Mouse (Mus musculus): ENCODE measurements around the gene Olfr1247. TPM values are rescaled to one million over a fixed set of nuclear protein-coding genes. Genes with fewer than 3 reads are reported as not detected.
"Not testable (repeated sequence)": the region's sequence is repeated elsewhere in the genome, so short reads cannot be mapped to it uniquely, and the experiment has no call there.

Olfr1247 gene
- not detected for total RNA-seq (2021)

DNA sequence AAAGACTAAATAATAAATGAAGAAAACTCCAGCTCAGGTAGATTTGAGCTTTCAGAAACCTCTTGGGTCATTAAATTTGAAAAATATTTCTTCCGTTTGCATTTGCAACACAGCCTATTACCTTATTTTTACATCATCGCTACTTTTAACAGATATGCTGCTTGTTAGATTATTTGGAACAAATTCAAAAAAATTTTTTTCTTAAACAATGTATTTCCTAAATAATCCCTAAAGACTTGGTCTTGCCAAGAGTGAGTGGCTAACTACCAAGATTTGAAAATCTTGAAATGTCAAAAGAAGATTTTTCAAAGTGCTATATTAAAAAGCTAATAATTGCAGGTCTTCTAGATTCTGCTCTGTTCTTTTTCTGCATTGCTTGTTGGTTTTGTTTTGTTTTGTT lies at the start of gene Olfr1247:
TSS of gene Olfr1247 (minus strand) at position 101 of the 400 bp plus-strand sequence.
- DNase-seq (ENCODE audit: low spot score), result no peak
- intact Hi-C loops (cut with DNase I), result no loop called here

DNA sequence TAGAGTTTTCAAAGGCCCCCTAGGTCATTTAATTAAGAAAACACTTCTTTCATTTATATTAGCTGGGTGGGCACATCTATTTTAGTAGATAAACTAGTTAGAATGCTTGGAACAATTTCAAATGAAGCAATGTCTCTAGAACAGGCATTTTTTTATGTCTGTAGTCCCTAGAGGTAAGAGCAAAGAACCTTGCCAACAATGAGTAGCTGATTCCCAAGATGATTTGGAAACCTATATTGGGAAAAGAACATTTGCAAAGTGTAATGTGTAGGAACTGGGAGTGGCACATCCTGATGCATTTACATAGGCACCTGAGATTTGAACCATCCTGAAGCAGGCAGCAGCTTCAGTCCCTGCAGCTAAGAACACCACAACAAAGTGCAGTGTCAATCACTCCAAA lies 47.4 kb upstream of the Olfr1247 start, which contains the start of gene Olfr1250:
TSS of gene Olfr1250 (minus strand) at position 101 of the 400 bp plus-strand sequence.
- intact Hi-C loops (cut with DNase I), result no loop called here

DNA sequence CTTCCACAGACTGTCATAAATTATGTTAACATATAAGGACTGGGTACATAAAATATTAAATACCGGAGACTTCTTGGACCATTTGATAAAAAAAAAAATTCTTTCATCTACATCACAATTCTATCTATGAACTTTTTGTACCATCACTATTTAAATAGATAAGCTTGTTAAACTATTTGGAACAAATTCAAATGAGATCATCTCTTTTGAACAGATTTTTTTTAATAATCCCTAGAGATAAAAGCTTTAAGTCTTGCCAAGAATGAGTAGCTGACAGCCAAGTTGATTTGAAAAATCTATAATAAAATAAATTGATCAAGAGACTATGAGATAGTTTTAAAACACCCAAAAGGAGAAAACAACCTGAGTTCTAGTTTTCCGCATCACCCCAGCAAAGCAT lies 21.0 kb upstream of the Olfr1247 start, which contains the start of gene Olfr1249:
TSS of gene Olfr1249 (minus strand) at position 101 of the 400 bp plus-strand sequence.
- intact Hi-C loops (cut with DNase I), result no loop called here
- DNase-seq (ENCODE audit: low spot score), result no peak

More for the DNA sequence above, 47.4 kb upstream of the Olfr1247 start, which contains the start of gene Olfr1250:
- DNase-seq (ENCODE audit: low spot score), result no peak

DNA sequence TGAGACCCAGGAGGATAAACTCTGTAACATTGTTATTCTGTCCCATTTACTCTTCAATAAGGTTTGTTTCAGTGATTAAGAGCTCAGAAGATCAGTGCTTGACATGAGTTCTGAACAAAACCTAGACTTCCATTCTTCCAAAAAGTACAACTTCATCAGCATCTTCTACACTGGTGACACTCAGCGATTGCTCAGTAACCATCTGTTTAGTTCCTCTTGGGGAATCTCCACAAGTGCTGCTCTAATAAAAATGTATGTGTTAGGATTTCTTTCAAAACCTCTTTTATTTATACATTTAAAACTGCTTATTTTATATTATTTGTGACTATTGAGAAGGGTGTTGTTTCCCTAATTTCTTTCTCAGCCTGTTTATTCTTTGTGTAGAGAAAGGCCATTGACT lies 4.2 kb upstream of the Olfr1247 start, which contains the start of gene Olfr1248:
TSS of gene Olfr1248 (minus strand) at position 101 of the 400 bp plus-strand sequence.
- DNase-seq (ENCODE audit: low spot score); intact Hi-C loops (cut with DNase I): not testable (repeated sequence)

DNA sequence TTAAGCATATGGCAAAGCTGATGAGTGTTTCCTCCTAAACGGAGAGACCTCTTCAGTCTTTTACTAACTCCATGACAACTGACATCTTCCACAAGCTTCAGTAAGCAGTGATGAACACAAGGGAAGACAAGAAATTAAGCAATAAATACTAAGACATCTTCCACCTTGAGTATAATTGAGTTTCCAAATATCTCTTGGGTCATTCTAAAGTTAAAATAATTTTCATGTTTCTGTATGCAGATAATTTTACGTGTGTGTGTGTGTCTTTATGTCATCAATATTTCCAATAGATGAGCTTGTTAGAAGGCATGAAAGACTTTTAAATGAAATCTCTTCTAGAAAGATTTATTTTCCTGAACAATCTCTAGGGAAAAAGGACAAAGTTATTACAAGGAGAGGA lies 20.9 kb downstream of the Olfr1247 start, which contains the start of gene Olfr1246:
TSS of gene Olfr1246 (minus strand) at position 101 of the 400 bp plus-strand sequence.
- DNase-seq (ENCODE audit: low spot score), result no peak
- intact Hi-C loops (cut with DNase I), result no loop called here

DNA sequence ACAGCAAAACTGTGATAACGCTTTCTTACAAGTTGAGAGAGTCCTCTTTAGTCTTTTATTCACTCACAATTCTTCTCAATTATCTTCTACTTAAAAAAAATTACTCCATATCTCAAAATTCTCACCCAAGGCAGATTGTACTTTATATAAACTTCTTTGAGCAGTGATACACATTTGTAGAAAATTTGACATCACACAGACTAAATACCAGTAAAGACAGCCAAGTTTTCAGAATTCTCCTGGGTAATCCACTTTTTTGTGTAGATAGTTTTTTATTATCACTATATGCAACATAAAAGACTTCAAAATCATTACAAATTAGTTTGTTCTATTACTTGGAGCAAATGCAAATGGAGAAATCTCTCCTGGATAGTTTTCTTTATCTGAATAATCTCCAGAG lies 35.6 kb downstream of the Olfr1247 start, which contains the start of gene Olfr1245:
TSS of gene Olfr1245 (minus strand) at position 101 of the 400 bp plus-strand sequence.
- DNase-seq (ENCODE audit: low spot score), result no peak
- intact Hi-C loops (cut with DNase I), result no loop called here

DNA sequence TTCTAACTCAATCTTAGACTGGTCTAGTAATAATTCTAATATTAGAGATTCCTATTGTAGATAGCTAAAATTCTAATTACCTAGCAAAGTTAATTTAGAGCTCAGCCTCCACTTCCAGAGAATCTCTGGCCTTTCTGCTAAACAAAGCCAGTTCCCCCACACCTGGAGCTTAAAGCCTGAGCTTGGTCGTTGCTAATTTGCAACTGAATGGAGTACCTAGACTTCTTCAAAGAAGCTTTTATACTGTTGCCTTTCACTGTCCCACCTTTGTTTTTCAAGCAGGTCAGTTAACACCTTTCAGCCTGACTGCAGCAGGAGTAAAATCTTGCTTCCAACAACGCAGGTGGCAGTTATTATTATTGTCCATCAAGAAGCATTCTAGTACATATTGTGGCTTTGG lies 51.2 kb downstream of the Olfr1247 start:
- intact Hi-C loops (cut with DNase I); DNase-seq (ENCODE audit: low spot score): not testable (repeated sequence)

Other genes starting within 250 kb of the Olfr1247 start
- not detected for gene Olfr1234, start 249.3 kb downstream of the Olfr1247 start, total RNA-seq (2021)
- not detected for gene Olfr1238, start 204.5 kb downstream of the Olfr1247 start, total RNA-seq (2021)
- gene Olfr1239, start 193.7 kb downstream of the Olfr1247 start, total RNA-seq (2021), result not detected
- gene Olfr1240, start 171.1 kb downstream of the Olfr1247 start, total RNA-seq (2021), result not detected
- gene Olfr1241, start 127.0 kb downstream of the Olfr1247 start, total RNA-seq (2021), result not detected
- gene Olfr1242, start 115.8 kb downstream of the Olfr1247 start, total RNA-seq (2021), result not detected
- gene Olfr1243, start 82.6 kb downstream of the Olfr1247 start, total RNA-seq (2021), result not detected
- gene Olfr1245, start 35.7 kb downstream of the Olfr1247 start, total RNA-seq (2021), result not detected
- not detected for gene Olfr1246, start 21.0 kb downstream of the Olfr1247 start, total RNA-seq (2021)
- not detected for gene Olfr1248, start 4.1 kb upstream of the Olfr1247 start, total RNA-seq (2021)
- not detected for gene Olfr1249, start 20.9 kb upstream of the Olfr1247 start, total RNA-seq (2021)
- not detected for gene Olfr1250, start 47.3 kb upstream of the Olfr1247 start, total RNA-seq (2021)
- not detected for gene Olfr1251, start 57.8 kb upstream of the Olfr1247 start, total RNA-seq (2021)
- gene Olfr1252, start 110.9 kb upstream of the Olfr1247 start, total RNA-seq (2021), result not detected
- gene Olfr1253, start 143.0 kb upstream of the Olfr1247 start, total RNA-seq (2021), result not detected
- not detected for gene Olfr1254, start 179.5 kb upstream of the Olfr1247 start, total RNA-seq (2021)
- not detected for gene Olfr1255, start 197.9 kb upstream of the Olfr1247 start, total RNA-seq (2021)
- gene Olfr1256, start 227.4 kb upstream of the Olfr1247 start, total RNA-seq (2021), result not detected
- gene Olfr48, start 234.1 kb upstream of the Olfr1247 start, total RNA-seq (2021), result not detected